Mouse (Mus musculus): ENCODE data around the gene Nyap1. TPM values are rescaled to one million over a fixed set of nuclear protein-coding genes. Genes with fewer than 3 reads are reported as not detected.

The Nyap1 gene
- under 1 TPM in 2 of 3 experiments, not detected in 1; 0.12 to 0.20 TPM for polyA plus RNA-seq (2017; shearing (Covaris generic))

DNA sequence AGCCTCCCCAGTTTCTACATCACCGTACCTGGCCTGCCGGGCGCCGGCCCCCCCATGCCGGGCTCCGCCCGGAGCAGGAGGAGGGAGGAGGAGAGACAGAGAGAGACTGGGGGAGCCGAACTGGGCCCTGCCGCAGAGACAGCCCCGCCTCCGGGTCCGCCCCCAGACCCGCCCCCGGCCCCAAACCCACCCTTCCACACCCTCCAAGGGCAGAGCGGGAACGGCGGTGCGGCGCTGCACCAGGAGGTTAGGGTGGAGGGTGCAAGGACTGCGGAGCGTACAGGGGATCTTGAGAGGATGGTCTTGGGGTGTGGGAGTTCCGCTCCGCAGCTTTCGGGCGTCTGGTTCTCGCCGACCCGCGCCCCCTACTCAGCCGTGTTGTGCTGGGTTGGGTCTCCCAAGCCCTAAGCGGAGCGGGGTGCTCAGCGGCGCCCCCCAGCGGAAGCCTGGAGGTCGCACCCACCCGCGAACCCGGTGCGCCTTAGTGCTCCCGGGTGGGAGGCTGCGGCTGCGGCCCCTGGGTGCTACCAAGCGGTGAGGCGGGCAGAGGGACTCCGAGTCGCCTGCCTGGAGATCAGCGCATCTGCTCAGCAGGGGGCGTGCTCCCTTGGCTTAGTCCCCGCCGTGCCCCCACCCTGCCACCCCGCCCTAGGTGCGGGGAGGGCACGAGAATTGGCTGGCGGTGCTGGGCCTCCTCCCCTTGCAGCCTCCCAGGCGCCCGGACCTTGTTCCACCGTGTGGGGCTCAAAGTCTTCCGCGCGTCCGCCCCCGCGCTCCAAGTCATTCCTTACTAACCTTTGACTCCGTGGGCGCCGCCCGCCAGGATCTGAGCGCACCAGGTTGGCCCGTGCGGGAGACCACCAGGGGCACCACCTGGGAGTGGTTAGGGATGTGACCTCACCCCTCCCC lies at the start of gene Nyap1:
TSS of gene Nyap1 (minus strand) at position 585 of the 909 bp plus-strand sequence.
- ATAC-seq: peak; percentile 36

DNA sequence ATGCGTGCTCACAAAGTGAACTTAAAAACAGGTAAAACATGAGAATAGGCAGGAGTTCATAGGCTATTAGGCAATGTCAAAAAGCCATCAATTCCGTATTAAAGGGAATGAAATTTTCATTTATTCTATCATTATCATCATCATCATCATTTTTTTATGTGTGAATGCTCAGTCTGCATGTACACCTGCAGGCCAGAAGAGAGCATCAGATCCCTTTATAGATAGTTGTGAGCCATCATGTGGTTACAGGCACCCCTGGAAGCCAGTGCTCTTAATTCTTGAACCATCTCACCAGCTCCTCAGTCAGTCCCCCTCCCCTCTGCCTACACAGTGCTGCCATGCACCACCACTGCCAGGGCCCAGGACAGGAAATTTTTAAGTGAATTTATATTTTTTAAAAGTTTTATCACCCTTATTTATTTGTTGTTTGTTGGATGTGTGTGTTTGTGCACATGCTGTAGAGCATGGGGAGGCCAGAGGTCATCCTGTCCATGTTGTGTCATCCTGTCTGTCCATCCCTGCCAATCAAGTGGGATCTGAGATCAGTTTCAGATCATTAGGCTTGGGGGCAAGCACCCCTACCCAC lies 47.6 kb upstream of the Nyap1 start:
- no peak for ATAC-seq

DNA sequence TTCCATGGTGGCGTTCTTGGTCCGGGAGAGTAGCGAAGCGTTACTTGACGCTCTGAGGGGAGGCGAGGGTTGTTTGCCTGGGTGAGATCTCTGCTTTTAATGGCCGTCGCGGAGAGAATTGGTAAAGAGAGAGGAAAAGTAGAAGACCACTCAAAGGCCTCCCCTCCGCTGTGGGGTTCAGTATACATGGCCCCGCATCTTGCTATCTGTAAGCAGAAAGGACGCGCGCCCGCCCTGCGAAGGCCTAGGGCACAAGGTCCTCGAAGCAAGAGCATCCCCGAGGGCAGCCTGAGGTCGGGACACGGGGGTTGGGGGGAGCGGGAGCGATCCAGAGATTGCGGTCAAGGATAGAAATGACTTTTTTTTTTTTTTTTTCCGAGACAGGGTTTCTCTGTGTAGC lies 46.8 kb upstream of the Nyap1 start:
- no peak for ATAC-seq

GRCm38 (mm10) chr5:137787151-137787928 lies 45.9 kb upstream of the Nyap1 start, which contains the start of the genes Mepce and Zcwpw1:
Mepce (minus strand) TSS chr5:137787655.
Zcwpw1 (plus strand) TSS chr5:137787798.
- ATAC-seq: peak; percentile 66

DNA sequence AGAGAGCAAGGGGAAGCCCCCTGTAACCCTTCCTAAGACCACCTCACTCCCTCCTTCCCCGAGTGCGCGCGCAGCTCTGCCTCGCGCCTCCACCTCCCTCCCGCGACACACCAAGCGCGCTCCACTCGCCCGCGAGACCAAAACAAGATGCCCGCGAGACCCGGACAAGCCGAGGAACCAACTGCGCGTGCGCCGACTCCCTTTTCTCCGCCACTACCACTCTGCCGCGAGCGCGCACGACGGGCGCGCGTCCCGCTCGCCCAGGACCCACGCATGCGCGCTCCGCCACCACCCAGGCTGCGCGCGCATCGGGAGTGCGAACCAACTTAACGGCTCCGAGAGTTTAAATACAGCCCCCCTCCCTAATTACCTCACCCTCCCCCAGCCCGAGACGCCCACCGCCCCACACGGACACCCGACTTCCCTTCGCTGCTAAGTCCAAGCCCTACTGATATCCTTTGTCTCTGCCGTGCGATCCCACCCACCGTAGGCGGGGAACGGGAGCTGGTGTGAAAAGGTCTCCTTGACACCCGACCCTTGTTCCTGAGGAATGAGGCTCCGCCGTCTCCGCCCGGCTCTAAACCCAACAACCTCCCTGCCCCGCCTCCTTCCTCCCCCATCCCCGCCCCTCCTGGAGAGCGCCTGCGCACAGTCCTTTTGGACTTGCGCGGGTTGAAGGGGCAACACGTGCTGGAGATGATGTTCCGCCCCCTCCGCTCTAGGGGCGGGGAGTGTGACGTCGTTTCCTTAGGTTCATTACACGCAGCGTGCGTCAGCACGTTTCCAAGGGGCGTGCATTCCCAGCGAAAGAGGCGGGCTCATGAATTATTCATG lies 44.9 kb upstream of the Nyap1 start:
- ATAC-seq: peak; percentile 73

DNA sequence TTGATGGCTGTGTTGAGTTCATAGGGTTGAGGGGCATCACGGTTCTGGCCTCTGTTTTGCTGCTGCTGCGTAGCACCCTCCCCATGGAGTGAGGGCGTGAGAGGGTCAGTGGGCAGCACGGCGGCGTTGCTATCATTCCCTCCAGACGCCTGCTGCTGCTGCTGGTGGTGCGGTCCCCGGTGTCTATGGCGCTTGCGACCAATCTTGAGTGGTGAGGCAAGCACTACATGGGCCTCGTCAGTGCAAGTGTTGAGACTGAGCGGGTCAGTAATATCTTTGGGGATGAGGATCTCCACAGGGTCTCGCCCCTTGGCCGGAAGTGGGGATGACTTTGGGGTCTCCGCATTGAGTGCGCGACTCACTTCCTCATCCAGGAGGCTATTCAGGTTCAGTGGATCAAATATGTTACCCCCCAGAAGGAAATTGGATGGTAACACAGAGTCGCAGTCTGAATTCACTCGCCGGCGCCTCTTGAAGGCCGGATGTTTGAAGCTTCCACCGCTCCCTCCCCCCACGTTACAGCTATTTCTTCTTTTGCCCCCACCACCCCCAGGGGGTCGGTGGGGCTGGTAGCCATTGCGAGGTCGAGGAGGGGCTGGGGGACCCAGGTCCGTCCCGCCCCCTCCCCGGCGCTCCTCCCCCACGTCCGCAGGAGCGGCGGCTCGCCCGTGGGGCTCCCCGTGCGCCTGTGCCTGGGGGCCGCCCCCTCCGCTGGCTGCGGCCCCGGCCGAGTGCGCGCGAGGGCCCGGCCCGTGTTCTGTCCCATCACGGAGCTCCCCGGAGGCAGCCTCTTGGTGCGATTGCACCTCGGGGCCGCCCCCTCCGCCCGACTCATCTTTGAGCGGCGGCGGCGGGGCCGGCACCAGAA lies 44.0 kb upstream of the Nyap1 start:
- peak; percentile 1 for ATAC-seq

- no peak for ATAC-seq
These were observed 43.1 kb upstream of the Nyap1 start for GRCm38 (mm10) chr5:137784546-137784945.

DNA sequence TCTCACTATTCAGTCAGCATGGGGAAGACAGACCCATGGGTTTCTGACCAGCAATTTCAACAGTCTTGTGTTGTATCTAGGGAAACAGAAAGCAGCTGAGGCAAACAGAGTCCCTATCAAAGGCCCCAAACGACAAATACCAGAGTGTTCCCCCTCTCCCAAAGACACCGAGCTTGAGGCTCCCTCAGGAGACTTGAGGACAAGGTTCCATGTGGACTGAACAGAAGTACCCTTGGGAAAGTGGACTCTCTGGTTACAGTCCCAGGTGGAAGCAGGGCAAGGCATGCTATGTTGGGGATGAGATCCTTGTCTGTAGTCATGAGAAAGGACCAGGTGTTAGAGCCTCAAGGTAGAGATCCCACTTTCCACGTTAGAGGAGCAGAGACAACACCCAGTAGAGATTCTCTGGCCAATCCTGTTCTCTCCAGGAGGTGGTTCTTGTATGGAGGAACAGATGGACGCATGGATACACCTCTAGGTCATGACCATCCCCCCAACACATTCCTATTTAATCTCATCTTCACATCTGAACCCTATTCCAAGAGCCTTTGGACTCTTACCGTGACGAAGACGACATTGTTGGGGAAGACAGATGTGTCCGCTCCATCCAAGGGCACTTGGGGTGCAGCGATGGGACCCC lies 42.6 kb upstream of the Nyap1 start:
- no peak for ATAC-seq

- no peak for ATAC-seq
These were observed 41.5 kb upstream of the Nyap1 start for GRCm38 (mm10) chr5:137782776-137783522.

DNA sequence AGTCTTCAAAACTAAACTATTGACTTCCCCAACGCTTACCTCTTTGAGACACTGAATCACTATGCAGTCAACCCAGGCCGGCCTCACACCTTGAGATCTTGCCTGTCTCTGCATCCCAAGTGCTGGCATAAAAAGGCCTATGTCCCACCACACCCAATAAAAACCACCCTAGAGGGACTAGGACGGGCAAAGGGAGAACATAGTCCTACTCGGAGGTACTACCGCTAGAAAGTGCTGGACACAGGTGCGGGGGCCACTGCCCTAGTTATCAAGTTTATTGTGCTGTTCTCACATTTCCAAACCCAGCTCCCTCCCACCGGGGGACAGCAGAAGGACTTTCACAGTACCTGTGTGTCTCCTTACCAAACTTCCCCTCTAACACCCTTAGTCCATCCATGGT lies 40.3 kb upstream of the Nyap1 start:
- no peak for ATAC-seq

- ATAC-seq: peak; percentile 22
These were observed 37.9 kb upstream of the Nyap1 start for GRCm38 (mm10) chr5:137779053-137779933.

- ATAC-seq: peak; percentile 98
These were observed 37.2 kb upstream of the Nyap1 start, which contains the start of gene Ppp1r35 for GRCm38 (mm10) chr5:137778635-137779034. Ppp1r35 (plus strand) TSS chr5:137778849.

- no peak for ATAC-seq
These were observed 35.9 kb upstream of the Nyap1 start for GRCm38 (mm10) chr5:137777267-137777845.

- ATAC-seq: no peak
These were observed 35.1 kb upstream of the Nyap1 start for GRCm38 (mm10) chr5:137776408-137776918.

DNA sequence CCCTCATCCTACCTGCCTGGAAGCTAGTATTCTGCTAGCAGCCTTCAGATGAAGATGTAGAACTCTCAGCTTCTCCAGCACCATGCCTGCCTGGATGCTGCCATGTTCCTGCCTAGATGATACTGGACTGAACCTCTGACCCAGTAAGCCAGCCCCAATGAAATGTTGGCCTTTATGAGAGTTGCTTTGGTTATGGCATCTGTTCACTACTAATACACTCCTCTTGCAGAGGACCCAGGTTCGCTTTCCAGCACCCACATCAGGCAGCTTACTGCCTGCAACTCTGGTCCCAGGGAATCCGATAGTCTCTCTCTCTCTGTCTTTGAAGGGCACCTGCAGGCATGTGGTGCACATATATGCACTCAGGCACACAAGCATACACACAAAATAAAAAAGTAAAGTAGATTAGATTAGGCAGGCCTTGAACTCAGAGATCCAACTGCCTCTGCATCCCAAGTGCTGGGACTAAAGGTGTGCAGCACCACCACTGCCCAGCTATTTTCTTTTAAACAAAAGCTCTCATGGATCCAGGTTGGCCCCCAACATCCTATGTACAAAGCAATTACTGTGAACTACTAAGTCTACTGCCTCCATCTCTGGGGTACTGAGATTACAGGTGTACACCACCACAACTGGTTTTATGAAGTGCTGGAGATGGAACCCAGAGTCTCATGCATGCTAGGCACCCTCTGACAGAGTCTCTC lies 34.3 kb upstream of the Nyap1 start:
- ATAC-seq: no peak

DNA sequence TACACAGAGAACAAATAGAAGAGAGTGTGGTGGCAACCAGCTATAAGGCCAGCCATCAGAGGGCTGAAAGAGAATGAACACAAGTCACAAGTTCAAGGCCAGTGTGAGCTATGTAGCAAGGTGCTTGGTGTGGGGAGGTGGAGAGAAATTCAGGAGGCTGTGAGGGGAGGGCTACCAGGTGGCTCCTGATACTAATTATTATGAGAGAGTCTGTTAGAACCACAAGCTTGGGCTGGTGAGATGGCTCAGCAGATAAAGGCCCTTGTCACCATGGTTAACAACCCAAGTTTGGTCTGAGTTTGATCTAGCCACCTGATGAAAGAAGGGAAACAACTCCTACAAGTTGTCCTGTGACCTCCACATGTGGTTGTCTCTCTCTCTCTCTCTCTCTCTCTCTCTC lies 31.3 kb upstream of the Nyap1 start:
- no peak for ATAC-seq

DNA sequence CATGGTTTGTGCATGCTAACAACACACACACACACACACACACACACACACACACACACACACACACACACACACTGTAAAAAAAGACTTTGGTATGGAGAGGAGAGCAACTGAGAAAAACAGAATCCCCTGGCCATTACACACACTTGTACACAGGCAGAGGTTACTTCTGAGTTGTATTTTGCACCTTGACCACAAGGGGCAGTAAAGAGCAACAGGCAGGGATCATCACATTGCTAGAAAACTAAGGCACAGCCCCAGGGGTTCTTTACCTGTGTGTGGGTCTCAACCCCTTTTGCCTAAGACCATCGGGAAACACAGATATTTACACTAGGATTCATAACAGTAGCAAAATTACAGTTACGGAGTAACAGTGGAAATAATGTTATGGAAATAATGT lies 29.3 kb upstream of the Nyap1 start:
- peak; percentile 73 for ATAC-seq

All from inflammation-experienced regulatory T-cells, adult 6 months (primary cell).